Mouse (Mus musculus) frontal cortex, adult 2 months (tissue): ENCODE measurements around the gene Tsc2. TPM values are rescaled to one million over a fixed set of nuclear protein-coding genes. Genes with fewer than 3 reads are reported as not detected.

Source experiments
- polyA plus RNA-seq: library from polyadenylated mRNA; depleted of rRNA; stranded (reverse); fragments of >200 nt; gene quantifications from 2 replicates; pipeline ENCODE4 v1.2.3, GENCODE M21; 2012; rRNA removed

Tsc2 gene
- polyA plus RNA-seq, 1 experiment = 194 TPM

Other genes with a start within 250 kb of the Tsc2 start
- gene Rnps1, start 218.1 kb downstream of the Tsc2 start, polyA plus RNA-seq = 269 and 276 TPM in 2 replicates
- gene Eci1, start 206.0 kb downstream of the Tsc2 start, polyA plus RNA-seq = 50.0 and 55.9 TPM in 2 replicates
- 18.3 and 22.9 TPM in 2 replicates for gene Dnase1l2, start 189.5 kb downstream of the Tsc2 start, polyA plus RNA-seq
- gene E4f1, start 162.3 kb downstream of the Tsc2 start, polyA plus RNA-seq = 86.1 and 86.4 TPM in 2 replicates
- gene Pgp, start 162.2 kb downstream of the Tsc2 start, polyA plus RNA-seq = 85.4 and 95.8 TPM in 2 replicates
- 2.1 and 2.6 TPM in 2 replicates for gene Bricd5, start 158.7 kb downstream of the Tsc2 start, polyA plus RNA-seq
- gene Mlst8, start 153.6 kb downstream of the Tsc2 start, polyA plus RNA-seq = 37.9 and 45.7 TPM in 2 replicates
- gene Caskin1, start 144.0 kb downstream of the Tsc2 start, polyA plus RNA-seq = 116 and 124 TPM in 2 replicates
- gene Traf7, start 104.7 kb downstream of the Tsc2 start, polyA plus RNA-seq = 194 and 212 TPM in 2 replicates
- gene Rab26, start 98.4 kb downstream of the Tsc2 start, polyA plus RNA-seq = 97.2 and 118 TPM in 2 replicates
- 85.1 and 85.3 TPM in 2 replicates for gene Pkd1, start 82.8 kb downstream of the Tsc2 start, polyA plus RNA-seq
- gene Nthl1, start 50 bp upstream of the Tsc2 start, polyA plus RNA-seq = 8.8 and 10.7 TPM in 2 replicates
- 80.5 and 83.9 TPM in 2 replicates for gene Slc9a3r2, start 17.7 kb upstream of the Tsc2 start, polyA plus RNA-seq
- gene Npw, start 25.8 kb upstream of the Tsc2 start, polyA plus RNA-seq = 0.65 TPM in 1 of 2 replicates, not detected in the other
- gene Zfp598, start 37.1 kb upstream of the Tsc2 start, polyA plus RNA-seq = 53.8 and 59.4 TPM in 2 replicates
- gene Syngr3, start 57.3 kb upstream of the Tsc2 start, polyA plus RNA-seq = 170 and 183 TPM in 2 replicates
- gene Gfer, start 63.5 kb upstream of the Tsc2 start, polyA plus RNA-seq = 22.6 and 24.1 TPM in 2 replicates
- 5.9 and 6.7 TPM in 2 replicates for gene Noxo1, start 63.6 kb upstream of the Tsc2 start, polyA plus RNA-seq
- 56.1 and 56.2 TPM in 2 replicates for gene Tbl3, start 75.0 kb upstream of the Tsc2 start, polyA plus RNA-seq
- gene Rnf151, start 85.4 kb upstream of the Tsc2 start, polyA plus RNA-seq = 0.11 and 0.38 TPM in 2 replicates
- 967 and 1,066 TPM in 2 replicates for gene Rps2, start 85.5 kb upstream of the Tsc2 start, polyA plus RNA-seq
- gene Ndufb10, start 91.8 kb upstream of the Tsc2 start, polyA plus RNA-seq = 445 and 493 TPM in 2 replicates
- 0.56 and 0.65 TPM in 2 replicates for gene Rpl3l, start 95.2 kb upstream of the Tsc2 start, polyA plus RNA-seq
- 32.7 and 37.7 TPM in 2 replicates for gene Msrb1, start 104.0 kb upstream of the Tsc2 start, polyA plus RNA-seq
- 0.66 and 0.78 TPM in 2 replicates for gene Hs3st6, start 120.4 kb upstream of the Tsc2 start, polyA plus RNA-seq
- not detected in 2 replicates for gene Meiob, start 171.7 kb upstream of the Tsc2 start, polyA plus RNA-seq
- 125 and 142 TPM in 2 replicates for gene Hagh, start 207.5 kb upstream of the Tsc2 start, polyA plus RNA-seq
- gene Fahd1, start 217.7 kb upstream of the Tsc2 start, polyA plus RNA-seq = 23.5 and 26.0 TPM in 2 replicates
- gene Igfals, start 233.4 kb upstream of the Tsc2 start, polyA plus RNA-seq = 0.06 and 0.16 TPM in 2 replicates